Mouse (Mus musculus): ENCODE results near the gene Zfp365.

The Zfp365 gene

GRCm38 (mm10) chr10:67912337-67912776 is at the start of gene Zfp365:
TSS of gene Zfp365 (minus strand) at chr10:67912662.
- peak; percentile 23 for DNase-seq (ENCODE audit: low spot score)

GRCm38 (mm10) chr10:67959982-67960381 is 47.5 kb upstream of the Zfp365 start:
- DNase-seq (ENCODE audit: low spot score): no peak

GRCm38 (mm10) chr10:67955982-67956381 is 43.5 kb upstream of the Zfp365 start:
- DNase-seq (ENCODE audit: low spot score): no peak

- no peak for DNase-seq (ENCODE audit: low spot score)
Observed at GRCm38 (mm10) chr10:67951690-67952089, 39.2 kb upstream of the Zfp365 start.

- DNase-seq (ENCODE audit: low spot score): no peak
Observed at GRCm38 (mm10) chr10:67950059-67950748, 37.7 kb upstream of the Zfp365 start.

- no peak for DNase-seq (ENCODE audit: low spot score)
Observed at GRCm38 (mm10) chr10:67943513-67943912, 31.1 kb upstream of the Zfp365 start.

GRCm38 (mm10) chr10:67939546-67939945 is 27.1 kb upstream of the Zfp365 start:
- DNase-seq (ENCODE audit: low spot score): no peak

- no peak for DNase-seq (ENCODE audit: low spot score)
Observed at GRCm38 (mm10) chr10:67937775-67938174, 25.3 kb upstream of the Zfp365 start.

GRCm38 (mm10) chr10:67936944-67937343 is 24.5 kb upstream of the Zfp365 start:
- DNase-seq (ENCODE audit: low spot score): no peak

GRCm38 (mm10) chr10:67932780-67933179 is 20.3 kb upstream of the Zfp365 start:
- no peak for DNase-seq (ENCODE audit: low spot score)

- DNase-seq (ENCODE audit: low spot score): no peak
Observed at GRCm38 (mm10) chr10:67931328-67931727, 18.9 kb upstream of the Zfp365 start.

- no peak for DNase-seq (ENCODE audit: low spot score)
Observed at GRCm38 (mm10) chr10:67928584-67928983, 16.1 kb upstream of the Zfp365 start.

GRCm38 (mm10) chr10:67927718-67928455 is 15.4 kb upstream of the Zfp365 start:
- no peak for DNase-seq (ENCODE audit: low spot score)

- DNase-seq (ENCODE audit: low spot score): no peak
Observed at GRCm38 (mm10) chr10:67924030-67924429, 11.6 kb upstream of the Zfp365 start.

- DNase-seq (ENCODE audit: low spot score): no peak
Observed at GRCm38 (mm10) chr10:67921777-67922176, 9.3 kb upstream of the Zfp365 start.

GRCm38 (mm10) chr10:67919706-67920105 is 7.2 kb upstream of the Zfp365 start:
- no peak for DNase-seq (ENCODE audit: low spot score)

- no peak for DNase-seq (ENCODE audit: low spot score)
Observed at GRCm38 (mm10) chr10:67918194-67918899, 5.9 kb upstream of the Zfp365 start.

- DNase-seq (ENCODE audit: low spot score): no peak
Observed at GRCm38 (mm10) chr10:67917356-67917755, 4.9 kb upstream of the Zfp365 start.

- no peak for DNase-seq (ENCODE audit: low spot score)
Observed at GRCm38 (mm10) chr10:67911447-67912336, 770 bp downstream of the Zfp365 start.

GRCm38 (mm10) chr10:67907931-67908330 is 4.5 kb downstream of the Zfp365 start:
- no peak for DNase-seq (ENCODE audit: low spot score)

- no peak for DNase-seq (ENCODE audit: low spot score)
Observed at GRCm38 (mm10) chr10:67906926-67907325, 5.5 kb downstream of the Zfp365 start.

GRCm38 (mm10) chr10:67906063-67906462 is 6.4 kb downstream of the Zfp365 start:
- no peak for DNase-seq (ENCODE audit: low spot score)
